Mouse (Mus musculus) left cerebral cortex, postnatal 4 days (tissue): ENCODE measurements around the gene Gm13030. TPM values are rescaled to one million over a fixed set of nuclear protein-coding genes. Genes with fewer than 3 reads are reported as not detected.
"Not testable (repeated sequence)": the region's sequence is repeated elsewhere in the genome, so short reads cannot be mapped to it uniquely, and the experiment has no call there.

ENCODE experiments used
- DNase-seq: peaks from one replicate; pipeline ENCODE4 v3.0.0-alpha.2; 2022
- intact Hi-C: fragments of 180-260 bp; cut with DNase I; formaldehyde crosslinking; loops from one replicate; pipeline ENCODE4 v1.15.1; 2025
- total RNA-seq, 2 experiments: library from RNA; stranded (reverse); gene quantifications; 2 replicates each; pipeline ENCODE4 v1.2.3; 2021

Gene Gm13030
- total RNA-seq = not detected

DNA sequence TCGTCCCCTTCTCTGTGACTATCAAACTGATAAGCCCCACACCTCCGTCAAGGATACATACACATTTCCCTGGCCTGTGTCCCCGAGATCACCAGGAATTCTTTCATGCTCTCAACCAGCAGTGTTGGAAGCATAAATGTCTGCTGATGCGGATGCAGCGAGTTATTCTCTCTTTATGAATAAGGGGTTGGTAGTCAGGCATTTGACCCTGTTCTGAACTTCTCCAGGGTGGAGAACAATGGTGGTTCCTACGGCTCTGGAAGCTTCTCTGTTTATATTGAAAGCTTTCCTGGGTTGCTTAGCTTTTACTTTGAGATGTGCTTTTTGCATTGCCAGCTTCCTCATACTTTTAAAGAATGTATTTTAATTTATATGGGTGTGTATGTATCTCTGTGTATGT, at the start of gene Gm13030:
Gene Gm13030, minus strand, starts transcription at position 101 of the 400 bp plus-strand sequence.
- DNase-seq = no peak
- intact Hi-C loops = no loop called here

DNA sequence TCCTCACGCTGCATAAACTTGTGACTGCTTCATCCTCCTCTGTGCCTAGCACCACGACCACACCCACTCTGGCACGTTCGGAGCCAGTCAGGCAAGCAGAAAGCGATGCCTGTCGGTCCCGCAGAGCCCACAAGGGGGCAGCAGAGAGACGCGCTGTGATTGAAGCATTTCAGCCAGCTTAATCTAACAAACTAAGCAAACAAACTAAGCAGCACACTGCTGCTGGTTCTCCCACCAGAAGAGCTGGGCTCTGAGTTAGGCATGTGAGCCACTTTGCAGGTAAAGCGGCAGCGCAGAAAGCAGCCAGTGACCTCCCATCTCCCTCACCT, 48.3 kb upstream of the Gm13030 start:
- intact Hi-C loops = no loop called here
- DNase-seq = peak; percentile 96

DNA sequence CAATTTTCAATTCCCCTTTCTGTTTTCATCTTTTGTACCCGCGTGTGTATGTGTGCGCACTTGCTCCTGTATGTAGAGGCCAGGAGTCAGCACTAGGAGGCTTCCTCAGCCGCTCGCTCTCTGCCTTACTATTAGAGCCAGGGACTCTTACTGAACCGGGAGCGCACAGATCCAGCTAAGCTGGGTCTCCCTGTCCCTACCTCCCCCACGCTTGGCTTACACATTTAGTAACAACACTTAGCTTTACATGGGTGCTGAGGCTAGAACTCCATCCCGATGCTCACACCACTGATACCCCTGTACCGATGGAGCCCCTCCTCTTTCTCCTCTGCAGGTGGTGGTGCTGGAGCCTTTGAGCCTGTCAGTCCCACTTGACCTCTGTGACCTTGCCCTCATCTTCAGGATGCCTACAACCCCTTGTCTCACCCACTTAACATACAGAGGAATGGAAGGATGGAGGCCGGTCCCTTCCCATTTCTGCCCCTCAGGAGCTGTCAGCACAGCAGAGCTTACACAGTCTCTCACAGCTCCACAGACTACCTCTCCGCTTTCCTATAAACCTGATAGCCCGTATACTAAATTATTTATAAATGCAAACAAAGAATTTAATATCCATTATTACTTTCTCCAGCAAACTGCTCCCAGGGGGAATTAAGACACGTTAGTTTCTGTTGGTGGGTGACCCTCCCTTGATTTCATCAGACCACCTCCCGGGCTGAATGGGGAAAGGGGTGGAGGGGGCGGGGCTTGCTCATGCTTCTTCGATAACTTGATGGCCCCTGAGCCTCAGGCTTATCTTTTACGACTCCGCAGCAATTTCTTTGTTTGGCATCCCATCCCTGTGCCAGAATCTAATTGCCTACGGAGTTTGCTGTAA, 47.7 kb upstream of the Gm13030 start:
- no peak for DNase-seq
- intact Hi-C loops = no loop called here

DNA sequence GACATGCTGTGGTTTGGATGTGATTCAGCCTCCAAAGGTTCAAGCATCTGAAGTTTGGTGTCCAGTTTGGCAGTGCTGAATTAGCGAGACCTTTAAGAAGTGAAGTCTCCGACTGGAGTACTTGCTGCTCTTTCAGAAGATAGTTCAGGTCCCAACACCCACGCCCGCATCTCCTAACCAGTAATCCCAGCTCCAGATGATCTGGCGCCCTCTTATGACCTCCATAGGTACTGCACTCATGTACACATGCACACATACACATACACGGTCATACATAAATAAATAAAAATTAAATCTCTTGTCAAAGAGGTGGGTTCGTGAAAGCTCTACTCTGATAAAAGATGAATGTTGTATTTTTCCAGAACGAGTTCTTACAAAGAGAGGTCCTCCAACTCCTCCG, 43.5 kb upstream of the Gm13030 start:
- no peak for DNase-seq
- intact Hi-C loops = no loop called here

DNA sequence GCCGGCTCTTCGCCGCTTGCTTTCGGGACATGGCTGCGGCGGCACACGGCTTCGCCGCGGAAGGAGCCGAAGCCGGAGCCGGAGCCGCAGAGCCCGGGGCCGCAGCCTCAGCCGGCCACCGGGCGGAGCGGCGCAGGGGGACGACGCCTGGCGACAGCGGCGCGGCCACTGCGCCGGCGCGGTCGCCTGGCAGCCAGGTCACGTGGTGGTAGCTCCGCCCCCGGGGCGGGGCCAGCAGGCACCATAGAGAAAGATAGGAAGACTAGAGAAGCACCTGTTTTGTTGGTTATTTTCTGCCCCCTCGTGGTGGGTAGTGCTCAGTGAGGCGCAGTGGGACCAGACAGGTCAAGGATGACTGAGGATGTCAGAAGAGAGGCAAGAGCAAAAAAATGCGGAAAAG, 40.0 kb upstream of the Gm13030 start, which contains the start of gene Otud3:
Gene Otud3, minus strand, starts transcription at position 149 of the 400 bp plus-strand sequence.
- intact Hi-C loops = no loop called here
- peak; percentile 96 for DNase-seq

DNA sequence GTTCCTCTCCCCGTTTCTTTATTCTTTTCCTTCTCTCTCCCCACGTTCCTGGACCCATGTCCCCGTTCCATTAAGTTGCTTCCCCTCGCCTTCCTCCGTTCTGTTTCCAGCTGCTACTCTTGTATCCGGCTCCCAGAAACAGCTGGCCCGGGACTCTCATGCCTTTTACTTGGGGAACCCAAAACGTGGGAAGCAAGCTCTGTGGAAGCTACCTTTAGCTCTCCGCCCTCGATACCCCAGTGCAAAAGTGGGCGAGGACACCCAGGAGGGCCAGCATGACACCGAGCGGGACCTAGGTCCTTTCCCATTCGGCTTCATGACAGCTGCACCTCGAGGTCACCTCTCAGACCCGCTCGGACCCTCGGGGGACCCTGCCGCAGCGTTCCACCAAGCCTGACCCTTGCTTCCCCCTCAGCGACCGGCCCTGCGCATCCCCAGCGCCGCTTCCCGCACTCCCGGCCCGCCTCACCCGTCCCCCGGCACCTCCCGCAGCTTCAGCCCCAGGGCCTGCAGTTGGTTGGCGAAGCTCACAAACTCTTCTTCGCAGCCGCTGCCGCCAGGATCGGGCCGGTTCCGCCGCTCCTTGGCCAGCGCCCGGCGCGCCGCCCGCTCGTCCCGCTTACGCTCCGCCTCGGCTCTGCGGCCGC, 39.5 kb upstream of the Gm13030 start:
- peak; percentile 48 for DNase-seq
- intact Hi-C loops = no loop called here

DNA sequence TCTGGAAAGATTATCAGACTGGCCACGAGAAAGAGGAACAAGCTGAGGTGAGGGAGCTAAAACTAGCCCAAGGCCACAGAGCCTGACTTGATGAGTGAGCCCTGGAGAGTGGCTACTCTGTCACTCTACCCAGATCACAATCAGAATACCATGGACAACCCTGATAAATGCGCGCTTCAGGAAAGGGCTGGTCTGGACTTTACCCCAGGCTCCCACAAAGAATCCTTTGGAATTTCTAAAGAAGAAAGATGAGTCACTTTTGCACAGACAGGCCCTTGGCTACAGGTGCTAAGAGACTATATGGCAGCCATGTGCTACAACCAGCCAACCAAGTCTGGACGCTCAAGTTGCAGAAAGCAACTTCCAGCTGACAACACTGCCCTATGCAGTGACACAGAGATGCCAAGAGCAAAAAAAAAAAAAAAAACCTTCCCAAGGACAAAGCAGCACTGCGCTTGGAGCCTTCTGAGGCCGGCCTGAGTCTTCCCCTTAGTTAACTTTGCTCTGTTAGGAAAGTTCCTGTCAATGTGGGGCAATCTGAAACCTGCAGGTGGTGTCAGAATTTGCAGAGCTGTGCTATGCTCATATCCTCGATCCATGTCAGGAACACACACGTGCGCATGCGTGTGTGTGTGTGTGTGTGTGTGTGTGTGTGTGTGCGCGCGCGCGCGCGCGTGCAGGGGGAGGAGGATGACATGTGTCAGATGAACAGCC, 32.0 kb upstream of the Gm13030 start:
- DNase-seq = no peak
- intact Hi-C loops = no loop called here

DNA sequence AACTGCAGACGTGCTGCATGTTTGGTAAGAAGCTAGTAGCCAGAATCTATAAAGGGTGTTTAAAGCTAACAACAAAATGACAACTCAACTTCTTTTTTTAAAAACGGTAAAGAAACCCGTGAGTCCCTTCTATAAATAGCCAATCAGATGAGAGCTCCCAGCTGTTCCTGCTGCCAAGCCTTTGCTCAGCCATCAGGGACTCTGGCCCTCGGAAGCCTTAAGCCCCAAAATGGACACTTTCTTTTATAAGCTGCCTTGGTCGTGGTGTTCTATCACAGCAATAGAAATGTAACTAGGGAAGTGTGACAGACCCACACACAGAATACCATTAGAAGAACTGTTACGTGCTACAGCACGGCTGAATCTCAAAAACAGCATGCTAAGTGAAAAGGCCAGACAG, 25.6 kb upstream of the Gm13030 start:
- intact Hi-C loops = no loop called here
- DNase-seq = no peak

DNA sequence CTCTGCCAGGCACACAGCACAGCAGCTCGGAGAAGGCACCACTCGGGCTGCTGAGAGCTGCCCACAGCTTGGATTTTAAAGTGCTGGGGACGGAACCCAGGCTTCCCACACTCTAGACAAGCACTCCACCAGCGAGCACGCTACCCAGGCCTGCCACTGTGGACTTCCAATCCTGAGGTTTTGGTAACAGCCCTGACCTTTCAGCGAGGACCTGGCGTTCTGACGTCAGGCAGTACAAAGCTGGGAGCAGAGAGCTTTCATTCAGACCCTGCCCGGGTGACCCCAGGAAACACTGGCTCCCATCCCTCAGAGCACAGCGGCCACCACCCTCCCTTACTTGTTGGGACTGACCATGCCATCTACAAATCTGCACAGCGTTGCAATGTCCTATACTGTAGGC, 20.0 kb upstream of the Gm13030 start:
- intact Hi-C loops, DNase-seq: not testable (repeated sequence)

DNA sequence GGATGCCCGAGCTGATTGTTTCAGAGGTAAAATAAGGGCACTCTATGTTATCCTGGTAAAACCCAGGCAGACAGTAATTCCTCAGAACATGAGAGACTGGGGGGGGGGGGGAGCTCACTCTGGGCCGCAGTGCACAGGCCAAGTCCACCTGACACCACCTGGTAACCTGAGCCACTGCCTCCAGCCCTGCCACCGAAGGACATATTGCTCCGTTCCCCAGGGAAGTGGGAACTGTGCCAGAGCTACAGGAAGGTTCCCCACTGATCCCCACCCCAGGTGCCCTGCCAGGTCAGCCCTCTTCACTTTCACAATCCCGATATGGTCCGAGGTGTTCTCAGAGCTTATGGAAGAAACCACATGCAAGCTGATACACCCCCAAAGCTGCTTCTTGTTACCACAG, 18.9 kb upstream of the Gm13030 start:
- DNase-seq = no peak
- intact Hi-C loops = no loop called here

DNA sequence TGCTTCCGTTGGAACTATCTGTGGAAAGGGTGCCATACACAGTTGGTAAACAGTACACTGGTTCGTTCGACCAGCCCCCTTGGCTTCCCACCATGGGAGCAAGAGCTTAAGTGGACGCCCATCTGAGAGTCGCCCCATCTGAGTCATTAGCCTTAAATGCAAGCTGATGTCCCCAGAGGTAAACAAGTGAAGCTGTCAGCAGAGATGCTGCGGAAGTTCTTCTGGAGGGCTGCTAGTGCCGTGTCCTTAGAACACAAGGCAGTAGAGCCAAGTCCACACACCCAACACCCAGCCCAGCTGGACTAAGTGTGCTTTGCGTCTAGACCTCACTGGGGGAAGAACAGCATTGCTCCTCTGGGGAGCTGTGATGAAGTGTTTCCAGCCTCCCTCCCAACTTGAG, 15.9 kb upstream of the Gm13030 start:
- no peak for DNase-seq
- intact Hi-C loops = no loop called here

DNA sequence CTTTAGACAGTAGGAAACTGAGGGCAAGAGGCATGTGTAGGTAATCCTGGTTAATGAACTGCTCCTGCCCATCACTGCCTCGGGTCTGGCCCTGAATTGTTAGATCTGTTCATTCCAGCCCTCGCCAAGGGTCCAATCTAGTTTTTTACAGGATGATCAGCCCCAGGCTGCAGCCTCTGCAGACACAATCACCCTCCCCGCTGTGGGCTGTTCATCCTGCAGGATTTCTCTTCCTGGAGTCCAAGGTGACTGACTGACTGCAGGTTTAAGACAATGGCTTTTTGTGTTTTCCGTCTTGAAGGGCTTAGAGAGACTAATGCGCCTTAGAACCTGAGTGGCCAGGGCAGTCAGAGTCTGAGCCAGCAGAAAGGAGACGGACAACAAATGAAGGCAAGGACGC, 15.4 kb upstream of the Gm13030 start:
- no peak for DNase-seq
- intact Hi-C loops = no loop called here

DNA sequence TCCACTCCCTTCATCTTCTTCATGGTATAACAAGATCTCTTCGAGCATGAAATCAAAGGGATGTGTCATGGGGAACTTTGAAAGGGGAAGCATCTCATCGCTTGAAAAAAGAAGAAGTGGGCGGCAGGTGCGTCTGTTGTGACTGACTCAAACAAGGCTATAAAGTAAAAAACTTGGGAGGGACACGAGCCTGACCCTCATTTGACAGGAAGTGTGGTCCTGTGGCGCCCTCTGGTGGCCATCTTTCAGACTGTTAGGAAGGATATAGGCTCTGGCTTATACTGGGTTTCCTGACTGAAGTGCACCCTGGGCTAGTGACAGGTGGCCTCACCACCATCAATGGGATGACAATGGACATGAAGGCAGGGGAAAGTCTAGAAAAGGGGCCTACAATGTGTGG, 10.5 kb upstream of the Gm13030 start:
- intact Hi-C loops = no loop called here
- DNase-seq = peak; percentile 93

DNA sequence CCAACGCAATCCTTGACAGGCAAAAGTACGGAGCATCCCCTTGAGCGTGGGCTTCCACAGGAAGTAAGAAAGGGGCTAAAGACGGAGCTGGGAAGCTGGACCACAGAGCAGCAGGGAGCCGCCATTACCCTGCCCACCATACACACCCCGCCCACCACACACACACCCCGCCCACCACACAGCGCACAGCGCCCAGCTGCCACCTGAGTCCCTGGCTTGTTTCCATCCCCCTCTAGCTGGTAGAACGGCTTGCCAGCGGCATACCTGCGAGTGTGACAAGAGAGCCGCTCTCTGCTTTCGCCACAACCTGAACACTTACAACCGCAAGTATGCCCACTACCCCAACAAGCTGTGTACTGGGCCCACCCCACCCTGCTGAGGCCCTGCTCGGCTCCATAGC, 8.4 kb upstream of the Gm13030 start:
- intact Hi-C loops = no loop called here
- peak; percentile 32 for DNase-seq

DNA sequence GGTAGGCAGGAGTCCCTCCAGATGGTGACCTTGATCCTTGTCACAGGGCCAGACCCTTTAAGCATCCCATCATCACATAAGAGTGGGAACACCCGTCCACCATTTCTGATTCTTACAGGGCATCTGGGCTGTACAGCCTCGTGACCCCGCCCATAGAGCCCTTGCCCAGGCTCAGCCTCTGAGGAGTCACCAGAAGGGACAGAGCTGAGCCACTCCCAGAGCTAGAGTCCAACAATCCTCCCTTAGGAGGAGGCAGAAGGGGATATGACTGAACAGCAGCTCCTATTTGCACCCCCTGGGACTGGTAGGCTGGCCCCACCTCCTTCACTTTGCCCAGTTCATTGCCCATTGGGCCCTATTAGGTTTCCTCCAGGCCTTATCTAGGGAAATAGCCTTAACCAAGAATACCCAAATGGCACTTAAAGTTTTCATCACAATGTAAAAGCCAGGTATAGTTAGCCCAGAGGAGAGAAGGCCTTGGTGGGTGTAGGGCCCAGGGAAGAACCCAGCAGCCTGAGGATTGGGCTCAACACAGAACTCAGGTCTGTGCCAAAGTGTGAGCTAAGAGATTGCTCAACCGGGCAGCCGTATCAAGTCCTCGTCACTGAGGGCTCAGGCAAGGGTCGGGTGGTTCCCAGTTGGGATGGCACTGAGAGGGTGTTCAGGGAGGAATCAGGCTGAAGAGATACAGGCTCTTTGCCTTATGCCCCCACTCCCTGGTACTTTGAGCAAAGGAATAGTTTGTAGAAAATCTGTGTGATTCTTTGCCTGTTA, 7.2 kb upstream of the Gm13030 start:
- intact Hi-C loops = no loop called here
- no peak for DNase-seq

DNA sequence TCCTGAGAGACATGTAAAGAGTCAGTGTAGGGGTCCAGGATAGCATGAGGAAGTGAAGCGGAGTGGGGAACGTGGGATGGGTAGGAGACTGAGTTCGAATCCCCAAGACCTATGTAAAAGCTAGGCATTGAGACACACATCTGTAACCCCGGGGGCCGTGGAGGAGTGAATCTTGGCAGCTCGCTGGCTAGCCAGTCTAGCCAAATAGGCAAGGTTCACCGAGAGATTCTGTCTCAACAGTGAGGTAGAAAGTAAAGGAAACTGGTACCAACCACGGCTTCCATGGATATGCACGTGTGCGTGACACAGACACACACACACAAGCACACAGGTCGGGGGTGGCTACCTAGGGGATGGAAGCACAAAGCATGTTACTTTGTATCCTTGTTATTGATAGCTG, 6.0 kb upstream of the Gm13030 start:
- intact Hi-C loops = no loop called here
- no peak for DNase-seq

DNA sequence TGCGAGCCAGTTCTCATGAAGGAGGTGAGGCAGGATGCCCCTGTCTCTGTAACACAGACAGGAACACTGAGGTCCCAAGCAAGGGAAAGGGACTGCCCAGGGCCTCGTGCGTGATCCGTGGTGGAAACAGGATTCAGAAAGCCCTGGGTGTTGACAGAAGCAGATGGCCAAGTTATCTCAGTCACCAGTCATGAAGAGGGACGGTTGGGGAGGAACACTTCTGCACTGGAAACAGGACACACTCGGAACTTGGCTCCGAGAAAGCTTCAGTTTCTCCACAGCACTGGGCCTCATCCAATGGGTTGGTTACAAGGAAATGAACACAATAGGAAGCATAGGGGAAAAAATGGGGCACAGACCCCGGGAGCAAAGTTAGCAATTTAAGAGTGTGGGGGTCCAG, 5.0 kb upstream of the Gm13030 start:
- intact Hi-C loops = no loop called here
- no peak for DNase-seq

DNA sequence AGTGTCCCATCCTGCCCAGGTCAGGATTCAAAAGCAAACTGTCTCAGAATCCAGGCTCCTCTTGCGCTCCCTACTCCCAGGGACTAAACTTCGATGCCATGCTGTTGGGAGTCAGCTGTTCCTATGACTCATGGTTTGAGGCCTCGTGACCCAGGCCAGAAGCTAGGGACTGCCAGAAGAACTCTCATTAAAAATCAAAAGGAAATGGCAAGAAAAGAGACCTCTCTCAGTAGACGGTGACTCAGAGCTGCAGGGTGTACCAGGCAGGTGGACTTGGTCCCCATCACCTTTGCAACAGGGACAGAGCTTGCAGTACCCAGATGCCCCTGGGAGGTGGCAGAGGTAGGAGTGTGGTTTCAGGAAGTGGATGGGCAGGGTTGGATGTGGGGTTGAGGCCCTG, 4.0 kb upstream of the Gm13030 start, which contains the start of gene Pla2g2e:
Gene Pla2g2e, plus strand, starts transcription at position 212 of the 400 bp plus-strand sequence.
- intact Hi-C loops = no loop called here
- no peak for DNase-seq

DNA sequence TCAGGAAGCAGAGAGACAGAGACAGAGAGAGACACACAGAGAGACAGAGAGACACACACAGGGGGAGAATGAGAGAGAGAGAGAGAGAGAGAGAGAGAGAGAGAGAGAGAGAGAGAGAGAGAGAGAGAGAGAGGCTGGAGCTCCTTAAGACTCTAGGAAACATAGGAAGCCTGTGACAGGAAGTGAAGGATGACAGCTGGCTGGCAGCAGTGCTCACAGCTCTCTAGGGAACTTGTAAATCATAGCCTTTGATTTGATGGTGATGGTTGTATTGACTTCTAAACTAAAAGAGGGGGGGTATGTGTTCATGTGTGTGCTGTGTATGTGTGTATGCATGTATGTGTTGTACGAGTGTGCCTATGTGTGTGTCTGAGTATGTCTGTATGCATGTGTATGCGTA, 2.2 kb upstream of the Gm13030 start:
- intact Hi-C loops = no loop called here
- DNase-seq = no peak

DNA sequence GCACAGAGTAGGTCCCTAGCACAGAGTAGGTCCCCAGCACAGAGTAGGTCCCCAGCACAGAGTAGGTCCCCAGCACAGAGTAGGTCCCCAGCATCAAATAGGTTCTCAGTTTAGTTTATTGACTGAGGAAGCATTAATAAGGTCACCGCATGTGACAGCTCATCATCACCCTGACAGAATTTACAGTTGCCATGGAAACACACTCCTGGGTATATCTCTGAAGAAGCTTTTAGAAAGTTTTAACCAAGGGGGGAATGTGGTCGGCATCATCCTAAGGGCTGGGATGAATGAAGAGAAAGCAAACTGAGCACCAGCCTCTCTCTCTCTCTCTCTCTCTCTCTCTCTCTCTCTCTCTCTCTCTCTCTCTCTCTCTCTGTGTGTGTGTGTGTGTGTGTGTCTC, 1.5 kb upstream of the Gm13030 start:
- intact Hi-C loops, DNase-seq: not testable (repeated sequence)

DNA sequence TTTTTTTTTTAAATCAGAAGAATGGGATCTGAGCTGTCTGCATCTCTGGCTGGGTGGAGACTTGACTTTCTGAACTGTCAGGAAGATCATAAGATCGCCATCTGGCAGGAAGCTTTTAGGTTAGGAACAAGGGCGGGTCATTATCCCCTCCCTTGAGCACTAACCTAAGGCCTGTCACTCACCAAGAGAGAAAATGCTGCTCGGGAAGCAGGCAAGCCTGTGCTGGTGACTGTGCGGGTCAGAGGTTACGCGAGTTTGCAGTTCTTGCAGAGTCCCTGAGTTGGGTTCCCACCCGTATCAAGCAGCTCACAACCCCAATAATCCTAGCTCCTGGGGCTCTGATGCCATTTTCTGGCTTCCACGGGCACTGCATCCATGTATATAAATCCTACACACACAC, 5.1 kb downstream of the Gm13030 start:
- DNase-seq = no peak

More for the DNA sequence above, 5.1 kb downstream of the Gm13030 start:
- intact Hi-C loops = no loop called here
